Mouse (Mus musculus) thymus, postnatal 4 days (tissue): Measurements from ENCODE around the gene Gprc5d.

Experiments used
- DNase-seq: peaks from one replicate; pipeline ENCODE4 v3.0.0; 2021

Gene Gprc5d

GRCm38 (mm10) chr6:135066795-135067445 is 51.2 kb downstream of the Gprc5d start:
- no peak for DNase-seq

GRCm38 (mm10) chr6:135065236-135065957 is 52.7 kb downstream of the Gprc5d start, which contains the start of gene Gprc5a:
TSS of gene Gprc5a (plus strand) at chr6:135065651.
- peak; percentile 39 for DNase-seq

- no peak for DNase-seq
These were observed 53.5 kb downstream of the Gprc5d start for GRCm38 (mm10) chr6:135064621-135065020.

- DNase-seq = no peak
These were observed 57.4 kb downstream of the Gprc5d start for GRCm38 (mm10) chr6:135060728-135061127.
